Mouse (Mus musculus): ENCODE results near the gene Kcnip2.

The Kcnip2 gene

GRCm38 (mm10) chr19:45815831-45816405 lies at the start of gene Kcnip2:
Gene Kcnip2, minus strand, starts transcription at chr19:45816061.
- DNase-seq (ENCODE audit: low spot score): no peak

DNA sequence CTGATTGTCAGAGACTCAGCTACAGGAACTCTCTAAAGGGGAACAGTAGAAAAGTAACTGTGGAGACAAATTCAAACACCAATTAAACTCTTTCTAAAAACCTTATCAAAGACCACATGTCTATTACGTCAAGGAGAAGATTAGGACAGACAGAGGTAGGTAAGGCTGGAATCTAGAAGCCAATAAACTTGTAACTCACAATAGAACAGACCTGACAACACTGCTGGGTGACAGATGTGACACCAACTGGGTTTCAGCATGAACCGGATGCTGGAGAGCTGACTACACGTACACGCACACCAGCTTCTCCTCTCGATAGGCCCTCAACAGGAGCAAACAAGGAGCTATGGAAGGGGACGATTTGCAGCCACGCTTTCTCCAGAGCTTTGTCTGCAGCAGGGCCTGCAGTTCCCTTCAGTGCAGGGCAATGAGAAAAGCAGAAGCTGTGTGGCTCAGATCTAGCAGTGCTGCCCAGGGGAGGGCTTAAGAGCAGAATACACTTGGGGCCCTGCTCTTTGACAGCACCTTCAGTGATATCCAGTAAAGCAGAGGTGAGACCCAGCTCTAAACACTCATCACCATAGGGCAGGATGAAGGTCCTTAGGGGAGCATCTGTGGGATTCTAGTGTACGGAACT lies 39.5 kb upstream of the Kcnip2 start:
- DNase-seq (ENCODE audit: low spot score): no peak

DNA sequence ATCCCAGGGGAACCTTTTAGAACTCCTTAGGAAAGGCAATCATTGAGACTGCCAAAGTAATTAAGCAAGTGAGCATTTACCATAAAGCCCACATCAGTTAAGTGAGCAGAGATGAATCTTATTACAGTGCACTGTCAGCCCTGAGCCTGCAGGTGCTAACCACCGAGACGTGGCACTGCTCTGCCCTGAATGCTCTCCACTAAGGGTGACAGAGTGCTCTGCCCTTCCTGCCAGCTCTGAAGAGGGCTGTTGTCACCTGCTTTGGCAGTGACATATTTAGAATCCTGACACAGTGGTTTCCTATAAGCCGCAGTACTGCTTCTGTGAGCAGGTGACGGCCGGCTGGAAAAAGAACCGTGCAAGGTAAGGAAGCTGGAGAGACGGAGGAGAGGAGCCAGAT lies 38.7 kb upstream of the Kcnip2 start:
- no peak for DNase-seq (ENCODE audit: low spot score)

DNA sequence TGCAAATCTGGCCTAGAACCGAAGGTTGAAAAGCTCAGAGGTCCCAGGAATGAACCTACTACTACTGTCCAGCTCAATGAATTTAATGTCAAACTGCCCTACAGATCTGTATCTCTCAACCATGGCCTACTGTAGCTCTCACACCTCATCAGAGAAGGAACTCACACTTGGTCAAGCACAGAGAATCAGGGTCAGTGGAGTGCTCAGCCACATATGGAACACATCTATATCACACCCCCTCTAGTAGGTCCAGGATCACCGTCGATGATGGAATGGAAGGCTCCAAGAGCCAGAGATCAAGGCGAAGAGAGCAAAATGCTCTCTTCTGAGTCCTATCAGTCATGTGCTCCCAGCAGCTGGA lies 31.9 kb upstream of the Kcnip2 start:
- no peak for DNase-seq (ENCODE audit: low spot score)

- no peak for DNase-seq (ENCODE audit: low spot score)
Measured at GRCm38 (mm10) chr19:45847016-45847732, 31.3 kb upstream of the Kcnip2 start.

GRCm38 (mm10) chr19:45844209-45844608 lies 28.3 kb upstream of the Kcnip2 start:
- DNase-seq (ENCODE audit: low spot score): no peak

DNA sequence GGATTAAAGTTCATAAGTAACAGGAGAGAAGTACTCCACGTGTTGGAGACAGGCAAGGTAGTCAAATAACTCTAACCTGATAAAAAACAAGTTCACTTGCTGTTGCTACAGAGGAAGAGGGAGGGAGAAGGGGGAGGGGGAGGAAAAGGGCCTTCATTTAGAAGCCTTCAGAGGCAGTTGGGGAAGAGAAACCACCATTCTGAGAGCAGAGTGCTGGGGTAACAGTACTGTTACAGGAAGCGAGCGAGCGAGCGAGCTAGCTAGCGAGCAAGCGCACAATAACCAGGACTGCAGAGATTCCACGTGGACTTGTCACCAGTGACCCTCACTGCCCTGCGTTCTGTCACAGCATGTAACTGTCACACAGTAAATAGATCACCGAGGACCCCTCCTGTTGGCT lies 27.6 kb upstream of the Kcnip2 start:
- DNase-seq (ENCODE audit: low spot score): no peak

DNA sequence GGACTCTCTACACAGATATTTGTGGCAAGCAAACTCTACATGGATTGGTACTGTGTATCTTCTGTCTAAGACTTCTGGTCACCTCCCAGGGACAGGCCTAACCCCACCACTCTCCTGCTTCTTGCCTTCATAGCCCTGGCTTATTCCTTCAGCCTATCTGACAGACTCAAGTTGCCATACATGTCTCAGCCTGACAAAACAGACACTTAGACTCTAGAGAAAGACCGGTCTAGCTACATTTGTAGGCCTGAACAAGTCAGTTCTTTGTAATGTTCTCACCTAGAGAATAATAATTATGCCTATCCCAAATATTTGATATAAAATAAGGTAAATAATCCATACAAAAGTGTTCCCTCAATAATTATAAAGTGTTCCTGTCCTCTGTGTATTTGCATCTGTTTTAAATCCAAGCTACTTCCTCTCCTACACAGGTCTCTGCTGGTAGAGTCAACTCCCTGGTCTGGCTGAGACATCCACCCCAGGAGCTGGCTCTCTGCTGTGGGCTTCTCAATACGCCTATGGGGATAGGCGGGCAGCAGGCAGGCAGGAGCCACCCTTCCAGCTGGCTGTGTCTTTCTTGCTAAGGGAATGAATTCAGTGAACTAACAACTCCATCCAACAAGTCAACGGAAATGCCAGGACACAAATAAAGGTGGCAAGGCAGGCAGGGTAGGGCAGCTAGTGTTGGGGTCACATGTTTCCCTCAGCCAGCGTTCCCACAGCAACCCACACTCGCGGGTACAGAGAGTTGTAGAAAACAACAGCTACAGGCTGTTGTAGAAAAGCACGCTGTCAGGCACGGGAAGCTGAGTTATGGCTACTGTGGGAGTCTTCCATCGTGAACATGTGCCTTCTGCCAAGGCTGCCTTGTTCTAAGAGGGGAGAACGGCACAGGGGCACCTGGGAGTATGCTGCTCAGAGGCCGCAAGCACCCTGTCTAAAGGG lies 21.5 kb upstream of the Kcnip2 start:
- no peak for DNase-seq (ENCODE audit: low spot score)

DNA sequence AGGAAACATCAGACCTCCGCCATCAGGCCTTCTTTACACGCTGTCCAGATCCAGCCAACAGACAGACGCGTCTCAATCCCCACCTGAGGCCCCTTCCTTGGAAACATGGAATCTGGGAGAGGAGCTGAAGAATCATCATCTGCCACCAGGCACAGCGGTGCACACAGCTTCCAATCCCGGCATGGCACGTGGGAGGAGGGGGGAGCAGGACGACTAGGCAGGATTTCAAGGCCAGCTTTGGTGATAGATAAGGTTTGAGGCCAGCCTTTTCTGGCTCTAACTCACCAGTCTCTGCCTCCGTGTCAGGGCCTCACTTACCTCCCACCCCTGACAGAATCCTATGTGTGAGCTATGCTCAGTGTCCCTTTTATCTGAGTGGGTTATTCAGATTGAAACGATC lies 19.6 kb upstream of the Kcnip2 start:
- DNase-seq (ENCODE audit: low spot score): no peak

GRCm38 (mm10) chr19:45833665-45834064 lies 17.8 kb upstream of the Kcnip2 start:
- no peak for DNase-seq (ENCODE audit: low spot score)

GRCm38 (mm10) chr19:45830679-45831078 lies 14.8 kb upstream of the Kcnip2 start:
- no peak for DNase-seq (ENCODE audit: low spot score)

GRCm38 (mm10) chr19:45827736-45828135 lies 11.9 kb upstream of the Kcnip2 start:
- no peak for DNase-seq (ENCODE audit: low spot score)

DNA sequence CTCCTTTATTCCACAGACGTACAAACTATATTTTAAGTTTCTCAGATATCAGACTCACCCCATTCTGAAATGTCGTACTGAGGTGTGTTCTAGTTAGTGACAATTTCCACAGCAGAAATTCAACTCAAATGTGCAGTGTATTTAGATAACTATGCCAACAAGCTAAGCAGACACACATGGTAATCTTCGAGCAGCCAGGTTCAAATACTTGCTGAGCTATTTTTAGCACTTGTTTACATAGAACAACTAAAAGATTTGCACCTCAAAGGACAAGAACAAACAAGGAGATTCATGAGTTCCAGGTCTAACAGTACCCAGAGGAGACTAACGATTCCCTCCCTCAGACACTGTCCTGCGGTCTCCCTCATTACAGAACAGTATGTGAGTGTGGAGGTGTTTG lies 11.3 kb upstream of the Kcnip2 start:
- DNase-seq (ENCODE audit: low spot score): no peak

- DNase-seq (ENCODE audit: low spot score): no peak
Measured at GRCm38 (mm10) chr19:45826146-45826545, 10.3 kb upstream of the Kcnip2 start.

DNA sequence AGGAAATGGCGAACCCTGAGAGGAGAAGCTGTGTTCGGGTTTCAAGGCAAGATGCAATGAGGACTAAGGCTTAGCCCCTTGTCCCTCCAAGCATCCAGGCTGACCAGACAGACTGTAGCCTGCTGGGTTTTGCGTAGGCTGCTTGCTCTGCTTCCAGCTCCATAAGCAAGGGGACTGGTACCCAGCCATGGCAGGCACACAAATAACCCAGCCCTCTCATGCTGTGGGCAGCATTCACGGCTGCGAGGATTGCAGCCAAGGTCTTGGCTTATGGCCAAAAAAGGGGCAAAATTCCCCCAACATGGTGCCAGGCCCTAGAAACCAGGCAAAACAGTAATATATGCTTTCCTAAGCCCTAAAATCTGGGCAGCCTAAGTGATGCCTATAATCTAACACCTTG lies 6.0 kb upstream of the Kcnip2 start:
- no peak for DNase-seq (ENCODE audit: low spot score)

- no peak for DNase-seq (ENCODE audit: low spot score)
Measured at GRCm38 (mm10) chr19:45817816-45818490, 2.1 kb upstream of the Kcnip2 start.

DNA sequence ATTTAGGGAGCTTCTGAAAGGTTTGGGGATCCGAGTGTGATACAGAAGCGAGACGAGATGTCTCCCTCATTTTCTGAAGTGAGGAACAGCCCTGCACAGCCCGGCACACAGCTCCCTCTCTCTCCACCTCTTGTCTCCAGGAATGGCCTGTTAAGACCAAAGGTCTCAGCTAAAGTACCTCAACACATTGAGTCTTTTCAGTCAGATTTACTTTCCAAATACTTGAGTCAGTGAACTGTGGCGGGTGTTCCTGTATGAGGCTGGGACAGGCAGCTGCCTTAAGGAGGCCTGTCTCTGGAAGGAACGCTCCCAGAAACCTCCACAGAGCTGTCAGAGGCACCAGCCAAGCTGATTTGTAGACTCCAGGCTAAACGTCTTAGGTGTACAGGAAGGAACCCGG lies 866 bp upstream of the Kcnip2 start:
- no peak for DNase-seq (ENCODE audit: low spot score)

DNA sequence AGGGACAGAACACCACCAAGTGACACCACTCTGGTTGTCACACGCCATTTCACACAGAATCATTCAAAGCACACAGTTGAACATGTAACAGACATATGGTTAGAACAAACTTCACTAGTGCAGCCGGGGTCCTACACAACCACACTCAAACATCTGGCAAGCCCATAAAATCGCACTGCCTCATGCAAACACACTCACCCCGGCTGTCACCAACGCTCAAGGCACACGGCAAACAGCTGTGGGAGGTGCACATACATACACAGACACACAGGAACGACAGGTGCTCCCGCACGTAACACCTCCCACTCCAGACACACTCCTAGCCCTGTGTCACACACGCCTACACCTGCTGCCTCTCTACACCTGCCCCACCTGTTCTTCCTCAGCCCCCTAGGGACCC lies 691 bp downstream of the Kcnip2 start:
- no peak for DNase-seq (ENCODE audit: low spot score)

- no peak for DNase-seq (ENCODE audit: low spot score)
Measured at GRCm38 (mm10) chr19:45813801-45814200, 2.1 kb downstream of the Kcnip2 start.

DNA sequence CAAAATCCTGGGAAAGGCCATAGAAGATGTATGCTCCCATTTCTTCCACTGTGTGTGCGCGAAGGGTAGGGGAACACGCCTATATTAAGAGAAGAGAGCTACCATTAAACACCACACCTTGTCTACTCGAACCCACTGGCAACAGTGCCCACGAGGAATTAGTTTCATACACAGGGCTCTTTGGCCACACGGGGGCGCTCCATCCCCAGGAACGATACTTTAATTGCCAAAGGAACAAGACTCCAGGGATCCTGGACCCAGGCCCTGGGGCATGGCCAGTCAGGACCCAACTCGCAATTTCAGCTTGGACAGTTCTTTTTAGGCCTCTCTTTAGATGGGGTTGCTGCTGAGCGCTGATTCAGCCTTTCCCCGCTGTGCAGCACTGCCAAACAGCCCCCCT lies 2.6 kb downstream of the Kcnip2 start:
- DNase-seq (ENCODE audit: low spot score): peak; percentile 65

- DNase-seq (ENCODE audit: low spot score): no peak
Measured at GRCm38 (mm10) chr19:45812673-45813252, 3.1 kb downstream of the Kcnip2 start.

- DNase-seq (ENCODE audit: low spot score): no peak
Measured at GRCm38 (mm10) chr19:45812115-45812514, 3.7 kb downstream of the Kcnip2 start.

All from ovary, postnatal 10 days (tissue).